Mouse (Mus musculus): ENCODE measurements at regions not wholly inside any gene's neighbourhood (a gene's known extent, or its start where the extent isn't known, plus 50 kb on each side); places are given as distances from the start of the nearest gene placed in this dataset.

DNA sequence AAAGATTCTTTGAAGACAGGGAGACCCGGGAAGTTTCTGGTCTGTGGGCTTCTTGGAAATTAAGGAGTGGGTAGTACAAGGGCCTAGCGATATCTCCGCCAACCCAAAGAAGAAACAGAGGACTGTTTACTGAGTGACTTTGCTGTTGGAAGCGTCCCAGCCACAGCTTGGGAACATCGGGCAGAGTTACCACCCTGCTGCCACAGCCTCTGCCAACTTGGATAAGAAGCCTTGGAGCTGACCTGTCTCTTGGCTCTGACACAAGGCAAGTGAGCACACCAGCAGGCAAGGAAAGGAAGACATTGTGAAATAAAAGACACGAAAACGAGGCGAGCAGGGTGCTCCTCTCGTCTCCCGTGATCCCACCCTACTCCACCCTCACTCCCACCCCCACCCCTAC is 72.3 kb upstream of the Tcf12 start:
- no peak for TF ChIP-seq CTCF (IDR thresholded peaks at IDR 0.05; ENCODE audit: low read depth)
- no peak for TF ChIP-seq EP300 (IDR thresholded peaks at IDR 0.05; ENCODE audit: low read depth)
